Mouse (Mus musculus): Measurements from ENCODE around the gene Rcan1.
"Not testable (repeated sequence)": the region's sequence is repeated elsewhere in the genome, so short reads cannot be mapped to it uniquely, and the experiment has no call there.

The Rcan1 gene

GRCm38 (mm10) chr16:92470706-92471105 is at the start of gene Rcan1:
Gene Rcan1, minus strand, starts transcription at chr16:92470867.
- DNase-seq, result no peak

DNA sequence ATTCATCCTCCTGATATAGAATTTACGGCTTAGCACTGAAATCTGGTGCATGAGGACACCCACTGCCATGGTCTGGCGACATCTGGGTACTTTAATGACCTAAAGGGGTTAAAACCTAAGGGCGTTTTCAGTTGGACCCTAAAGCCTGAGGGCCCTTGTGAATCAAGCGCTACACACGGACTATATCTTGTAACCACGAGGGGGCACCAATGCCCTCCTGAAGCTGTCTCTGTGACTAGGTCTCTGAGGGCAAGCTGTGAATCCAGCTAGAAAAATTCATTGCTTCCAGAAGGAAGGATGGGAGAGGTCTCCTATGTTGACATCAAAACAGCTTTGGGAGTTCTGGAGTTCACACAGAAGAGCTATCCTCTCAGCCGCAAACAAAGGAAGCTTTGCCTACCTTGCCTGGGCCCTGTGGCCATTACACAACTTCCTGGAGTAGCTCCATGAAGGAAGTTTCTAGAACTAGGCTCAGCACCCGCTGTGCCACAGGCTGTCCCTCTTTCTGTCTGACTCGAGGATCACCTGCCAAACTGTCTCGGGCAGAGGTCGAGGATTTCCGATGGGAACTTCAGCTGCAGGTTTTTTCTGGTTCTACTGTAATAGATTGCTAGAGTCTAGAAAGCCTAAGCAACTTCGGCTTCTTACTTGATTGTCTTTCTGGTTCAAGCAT is 49.3 kb upstream of the Rcan1 start:
- DNase-seq, result peak; percentile 12

DNA sequence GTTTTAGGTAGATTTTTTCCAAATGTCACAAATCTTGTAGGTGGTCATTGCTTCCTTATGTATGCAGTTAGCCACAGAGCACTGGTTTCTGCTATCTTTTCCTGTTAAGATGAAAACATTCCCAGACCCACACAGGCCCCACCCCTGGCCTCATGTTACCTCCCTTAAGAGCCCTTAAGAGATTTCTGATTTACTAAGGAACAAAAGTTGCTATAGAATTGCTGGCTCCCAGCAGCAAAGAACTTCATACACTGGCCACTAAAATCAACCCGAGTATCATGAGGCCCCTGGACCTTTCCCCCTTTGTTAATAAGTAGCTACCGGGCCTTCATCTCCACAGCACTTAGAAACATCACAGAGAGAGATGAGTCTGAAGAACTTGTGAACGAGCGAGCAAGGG is 48.1 kb upstream of the Rcan1 start:
- no peak for DNase-seq

GRCm38 (mm10) chr16:92516139-92516538 is 45.5 kb upstream of the Rcan1 start:
- no peak for DNase-seq

DNA sequence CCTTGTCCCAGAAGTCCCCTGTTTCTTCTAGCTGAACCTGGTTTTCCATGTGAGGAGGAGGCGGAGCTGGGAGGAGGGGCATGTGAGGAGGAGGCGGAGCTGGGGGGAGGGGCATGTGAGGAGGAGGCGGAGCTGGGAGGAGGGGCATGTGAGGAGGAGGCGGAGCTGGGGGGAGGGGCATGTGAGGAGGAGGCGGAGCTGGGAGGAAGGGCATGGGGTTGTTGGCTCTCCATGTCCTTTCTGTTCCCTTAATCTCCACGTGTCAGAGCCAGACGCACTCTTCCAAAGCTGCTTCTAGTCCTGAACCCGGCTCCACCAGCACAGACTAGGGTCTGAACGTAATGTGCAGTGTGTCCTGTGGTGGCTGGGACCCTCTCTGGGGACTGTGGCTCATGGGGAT is 44.2 kb upstream of the Rcan1 start:
- DNase-seq, result not testable (repeated sequence)

DNA sequence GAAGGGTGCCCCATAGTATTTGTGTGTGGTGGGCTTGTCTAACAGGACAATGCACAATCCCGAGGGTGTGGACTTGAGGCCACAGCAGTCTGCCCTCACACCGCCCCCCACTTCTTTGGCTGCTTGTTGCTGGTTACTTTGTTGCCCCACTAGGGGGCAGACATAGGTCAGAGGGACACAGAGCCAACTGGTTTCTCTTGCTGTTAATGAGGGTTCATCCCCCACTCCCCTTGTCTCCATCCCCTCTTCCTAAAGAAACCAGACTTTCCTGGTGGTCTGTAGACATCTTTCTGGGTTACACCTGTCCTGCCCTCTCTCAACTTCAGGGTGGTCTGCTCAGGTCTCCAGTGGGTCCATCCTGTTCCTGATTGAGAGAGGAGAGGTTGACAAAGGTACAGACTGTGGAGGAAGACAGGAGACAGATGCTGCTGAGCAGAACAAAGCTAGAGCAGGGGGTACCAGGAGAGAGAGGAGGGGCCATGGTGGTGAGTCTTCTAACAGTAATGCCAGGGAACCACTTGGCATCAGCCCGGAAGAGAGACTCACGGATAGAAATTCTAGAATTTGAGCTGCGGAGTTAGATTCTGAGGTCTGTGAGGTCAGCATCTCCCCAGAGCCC is 41.2 kb upstream of the Rcan1 start:
- DNase-seq, result peak; percentile 12

GRCm38 (mm10) chr16:92510835-92511772 is 40.4 kb upstream of the Rcan1 start:
- DNase-seq, result peak; percentile 34

GRCm38 (mm10) chr16:92507573-92507972 is 36.9 kb upstream of the Rcan1 start:
- DNase-seq, result no peak

DNA sequence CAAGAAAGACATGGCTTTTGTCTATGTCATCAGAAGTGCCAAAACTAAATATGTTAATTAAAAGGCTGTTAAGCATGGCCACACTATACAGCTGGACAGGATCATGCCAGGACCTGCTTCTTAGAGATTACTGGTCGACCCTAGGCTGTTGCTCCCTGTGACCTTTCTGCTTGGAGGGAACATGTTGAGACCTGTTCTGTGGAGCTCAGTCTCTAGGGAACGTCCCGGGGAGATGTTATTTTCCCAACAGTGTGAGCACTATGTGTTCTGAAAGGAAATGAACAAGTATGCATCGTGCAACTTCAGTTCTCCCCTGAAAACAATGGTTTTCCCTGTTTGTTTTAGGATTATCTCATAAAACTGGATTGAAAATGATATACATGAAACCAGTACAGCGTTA is 32.4 kb upstream of the Rcan1 start:
- no peak for DNase-seq

DNA sequence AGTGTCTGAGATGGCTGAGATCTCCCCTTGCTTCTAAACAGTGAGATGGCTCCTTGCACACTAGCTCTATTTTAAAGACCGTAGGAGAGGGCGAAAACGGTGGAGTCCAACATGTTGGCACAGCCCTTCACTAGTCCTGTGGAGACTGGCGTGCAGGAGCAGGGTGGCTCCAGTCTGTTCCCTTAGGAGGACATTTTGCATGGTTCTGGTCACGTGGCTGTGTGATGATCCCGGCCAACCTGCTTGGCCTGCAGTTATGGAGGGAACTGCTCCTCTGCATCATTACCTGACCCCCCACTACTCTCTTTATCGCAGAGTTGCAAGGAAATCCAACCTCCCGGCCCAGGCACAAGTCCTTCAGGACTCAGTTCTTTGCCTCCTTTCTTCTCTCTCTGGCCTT is 29.9 kb upstream of the Rcan1 start:
- no peak for DNase-seq

GRCm38 (mm10) chr16:92499324-92499723 is 28.7 kb upstream of the Rcan1 start:
- no peak for DNase-seq

GRCm38 (mm10) chr16:92498589-92498981 is 27.9 kb upstream of the Rcan1 start:
- no peak for DNase-seq

DNA sequence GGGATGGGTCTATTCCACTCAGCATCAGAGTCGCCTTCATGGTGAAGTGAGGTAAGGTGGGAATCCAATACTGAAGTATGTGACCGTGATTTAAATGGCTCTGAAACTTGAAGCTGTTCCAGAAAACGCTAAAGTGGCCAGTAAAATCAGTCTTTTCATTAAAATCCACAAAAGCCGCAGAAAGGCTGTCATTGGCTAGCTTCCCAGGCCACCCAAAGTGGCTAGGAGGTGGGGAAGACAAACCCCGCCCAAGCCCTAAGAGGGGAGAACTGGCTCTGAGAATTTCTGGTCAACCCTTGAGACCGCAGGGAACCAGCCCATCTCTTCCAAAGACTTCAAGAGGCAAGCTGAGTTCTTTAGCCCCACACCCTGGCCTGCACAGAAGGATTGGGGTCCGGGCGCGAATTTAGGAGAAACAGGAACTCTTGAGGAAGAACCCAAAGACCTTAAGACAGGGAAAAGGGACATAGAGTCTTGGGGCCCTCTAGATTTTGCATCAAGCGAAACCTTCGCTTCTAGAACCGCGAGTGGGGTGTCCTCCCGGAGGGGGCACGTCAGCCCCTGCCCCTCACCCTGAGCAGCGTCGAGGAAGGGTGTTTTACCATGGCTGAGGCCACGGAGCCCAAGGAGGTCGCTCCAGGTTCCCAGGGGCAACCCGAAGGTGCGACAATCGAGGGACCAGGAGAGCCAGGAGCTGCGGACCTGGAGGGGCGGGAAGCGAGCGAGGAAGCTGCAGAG is 27.4 kb upstream of the Rcan1 start:
- DNase-seq, result no peak

DNA sequence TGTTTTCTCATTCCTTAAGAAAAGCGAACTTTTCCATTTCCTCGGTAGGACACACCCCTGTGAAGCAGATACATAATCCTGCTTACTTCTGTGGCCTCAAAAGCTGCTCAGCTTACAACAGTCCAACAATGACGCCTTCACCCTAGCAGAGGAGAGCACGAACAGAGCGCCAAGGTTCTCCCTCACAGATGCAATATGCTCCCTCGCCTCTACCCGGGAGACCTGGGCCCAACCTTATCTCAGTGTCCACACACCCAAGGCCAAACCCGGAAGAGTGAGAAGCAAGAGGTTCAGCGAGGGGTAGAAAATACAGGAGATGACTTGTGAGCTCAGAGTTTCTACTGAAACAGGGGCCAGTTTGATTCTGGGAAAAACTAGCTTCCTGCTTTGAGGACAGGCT is 18.7 kb upstream of the Rcan1 start:
- DNase-seq, result no peak

DNA sequence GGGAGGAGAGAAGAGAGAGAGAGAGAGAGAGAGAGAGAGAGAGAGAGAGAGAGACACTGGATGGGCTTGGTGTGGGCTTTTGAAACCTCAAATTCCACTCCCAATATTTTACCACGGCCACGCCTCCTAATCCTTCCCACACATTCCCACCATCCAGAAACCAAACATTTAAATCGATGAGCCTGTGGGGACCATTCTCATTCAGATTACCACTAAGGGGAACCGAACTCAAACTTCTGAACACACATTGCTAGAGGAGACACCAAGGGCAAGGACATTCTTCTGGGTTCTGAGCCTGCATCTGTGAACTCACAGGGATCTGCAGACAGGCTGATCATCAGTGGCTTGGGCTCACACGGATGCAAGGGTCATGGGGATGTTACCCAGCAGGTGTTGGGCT is 17.8 kb upstream of the Rcan1 start:
- DNase-seq, result no peak

DNA sequence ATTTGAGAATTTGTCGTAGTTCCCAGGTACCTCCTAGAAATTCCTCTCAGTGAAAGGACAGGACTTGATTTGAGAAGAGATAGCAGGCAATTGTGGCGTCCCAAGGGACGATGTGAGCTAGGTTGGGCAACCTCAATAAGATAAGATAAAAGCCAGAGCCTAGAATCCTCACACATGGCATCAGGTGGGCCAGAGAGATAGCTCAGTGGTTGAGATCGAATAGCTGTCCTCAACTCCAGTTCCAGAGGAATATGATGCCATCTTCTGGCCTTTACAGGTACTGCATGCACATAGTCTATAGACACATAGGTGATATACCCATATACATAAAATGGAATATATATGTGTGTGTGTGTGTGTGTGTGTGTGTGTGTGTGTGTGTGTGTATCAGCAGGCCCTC is 16.8 kb upstream of the Rcan1 start:
- DNase-seq, result peak; percentile 28

- DNase-seq, result no peak
Observed at GRCm38 (mm10) chr16:92487086-92487485, 16.4 kb upstream of the Rcan1 start.

DNA sequence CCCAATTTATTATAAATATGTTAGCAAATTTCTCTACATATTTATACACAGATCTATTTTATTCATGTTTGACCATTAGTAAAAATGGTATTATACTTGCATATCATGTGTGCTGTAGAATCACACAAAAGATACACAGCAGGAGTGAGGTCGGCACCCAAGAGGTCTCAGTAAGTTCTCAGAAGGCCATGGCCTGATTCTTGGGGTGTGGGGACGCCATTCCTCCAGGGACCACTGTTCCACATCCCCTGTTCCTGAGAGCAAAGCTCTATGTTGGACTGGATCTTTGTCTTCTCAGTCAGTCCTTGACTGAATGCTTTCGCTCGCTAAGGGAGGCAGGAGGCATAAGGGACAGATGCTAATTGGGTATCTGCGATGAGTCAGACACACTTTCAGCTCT is 14.8 kb upstream of the Rcan1 start, which contains the start of gene Clic6:
Gene Clic6, plus strand, starts transcription at position 301 of the 400 bp plus-strand sequence.
- no peak for DNase-seq

DNA sequence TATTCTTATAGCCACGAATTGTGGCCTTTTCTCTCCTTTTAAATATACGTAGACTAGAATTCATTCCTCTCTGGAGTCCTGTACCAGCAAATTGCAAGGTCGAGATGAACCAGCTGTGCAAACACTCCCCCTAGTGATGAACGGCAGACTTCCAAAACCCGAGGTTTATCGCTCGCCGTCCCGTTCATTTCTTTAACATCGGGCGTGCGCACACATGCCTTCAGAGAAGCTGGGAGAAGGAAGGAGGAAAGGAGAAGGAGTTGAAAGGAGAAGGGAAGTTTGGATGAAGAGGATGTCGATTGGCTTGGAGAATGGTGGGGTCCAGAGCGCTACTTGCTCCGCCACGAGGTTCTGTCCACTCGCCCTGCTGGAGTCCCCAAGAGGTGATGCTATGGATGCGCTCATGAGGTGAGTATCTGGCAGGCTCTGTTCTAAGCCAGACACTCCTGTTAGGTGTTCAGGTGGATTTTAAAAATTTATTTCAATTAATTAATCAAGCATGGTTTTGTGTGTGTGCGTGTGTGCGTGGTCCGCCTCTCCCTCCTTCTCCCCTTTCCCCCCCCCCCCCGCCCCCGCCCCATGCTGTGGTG is 8.0 kb upstream of the Rcan1 start:
- DNase-seq, result peak; percentile 65

DNA sequence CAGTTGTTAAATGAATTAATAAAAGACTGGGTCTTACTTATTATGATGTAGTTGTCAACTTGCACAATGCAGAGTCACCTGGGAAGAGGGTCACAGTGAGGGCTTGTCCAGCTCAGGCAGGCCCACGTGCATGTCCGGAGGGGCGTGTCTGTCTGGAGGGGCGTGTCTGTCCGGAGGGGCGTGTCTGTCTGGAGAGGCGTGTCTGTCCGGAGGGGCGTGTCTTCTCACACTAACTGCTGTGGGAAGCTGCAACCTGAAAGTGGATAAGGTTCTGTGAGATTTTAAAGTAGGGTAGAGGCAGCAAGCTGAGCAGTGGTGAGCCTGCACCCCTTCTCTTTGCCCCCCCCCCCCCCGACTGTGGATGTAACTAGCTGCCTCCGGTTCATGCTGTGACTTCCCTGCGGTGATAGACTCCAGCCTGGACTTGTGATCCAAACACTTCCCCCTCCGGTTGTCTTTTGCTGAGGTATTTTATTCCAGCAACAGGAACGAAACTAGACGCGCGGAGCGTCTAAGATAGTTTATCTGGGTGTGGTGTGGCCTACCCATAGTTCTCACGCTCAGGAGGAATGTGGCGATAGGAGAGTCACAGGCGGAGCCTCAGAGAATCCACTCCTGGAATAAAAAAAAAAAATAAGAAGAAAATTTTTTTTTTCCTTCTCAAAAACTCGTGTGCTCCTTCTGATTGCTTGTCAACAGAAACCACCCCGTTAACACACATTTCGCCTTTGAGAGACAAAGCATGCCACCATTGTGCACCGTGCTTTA is 4.6 kb upstream of the Rcan1 start:
- DNase-seq, result no peak

DNA sequence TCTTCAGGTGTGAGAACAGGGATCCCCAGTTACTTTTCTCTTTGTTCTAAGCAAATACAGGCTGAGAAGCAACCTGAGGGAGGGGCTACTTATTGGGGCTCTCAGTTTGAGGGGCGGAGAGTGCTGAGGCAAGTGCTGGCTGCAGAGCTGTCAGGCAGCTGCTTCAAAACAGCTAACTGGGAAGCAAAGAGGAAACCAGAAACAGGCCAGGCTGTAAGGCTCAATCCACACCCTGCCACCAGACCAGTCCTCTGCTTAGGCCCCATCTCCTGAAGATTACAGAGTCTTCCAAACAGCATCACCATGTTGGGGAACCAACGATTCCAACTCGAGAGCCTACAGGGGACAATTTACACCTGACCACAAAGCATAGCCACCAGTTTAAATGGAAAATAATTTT is 2.2 kb upstream of the Rcan1 start:
- DNase-seq, result no peak

DNA sequence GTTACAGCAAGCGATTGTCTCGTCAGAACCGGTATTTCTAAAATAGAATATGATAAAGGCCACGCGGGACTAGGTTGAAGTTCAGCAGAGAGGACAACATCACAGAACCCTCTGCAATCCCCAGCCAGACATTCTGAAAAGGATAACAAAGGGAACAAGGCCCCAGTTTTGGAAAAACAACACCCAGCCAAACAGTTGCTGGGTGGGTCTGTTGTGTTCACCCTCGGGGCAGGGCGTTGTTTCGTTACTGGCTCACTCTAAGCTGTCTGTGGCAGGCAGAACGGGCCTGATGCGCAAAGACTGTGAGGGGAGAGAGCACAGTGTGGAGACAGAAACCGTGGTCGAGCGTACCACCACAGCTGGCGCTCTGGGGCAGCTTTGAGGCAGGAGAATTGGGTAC is 2.2 kb downstream of the Rcan1 start:
- no peak for DNase-seq

Data from cerebellum, adult 9-10 months (tissue).